Mouse (Mus musculus) kidney, postnatal 0 days (tissue): ENCODE measurements around the gene Tgfbr3. TPM values are rescaled to one million over a fixed set of nuclear protein-coding genes. Genes with fewer than 3 reads are reported as not detected.

Experiments used
- ATAC-seq: fragments of 200-750 bp; cut with Nextera tagmentation; replicated peaks from 2 replicates; pipeline ENCODE4 v1.8.0; 2017; ENCODE audit warnings: low read depth, moderate number of reproducible peaks, moderate TSS enrichment, moderate library complexity; ENCODE audit not compliant: low FRiP score
- DNase-seq: peaks from one replicate; pipeline ENCODE4 v3.0.0-alpha.2; 2016; ENCODE audit warnings: low spot score
- H3K27ac ChIP-seq: fragments of 300-500 bp; sonication (generic); 2 replicates; pipeline ENCODE4 v1.5.1; 2014; ENCODE audit warnings: mild to moderate bottlenecking
- H3K27me3 ChIP-seq: fragments of 300-500 bp; sonication (generic); 2 replicates; pipeline ENCODE4 v1.6.1; 2014; ENCODE audit warnings: low read length, mixed read lengths; ENCODE audit not compliant: insufficient read depth
- H3K36me3 ChIP-seq: fragments of 300-500 bp; sonication (generic); 2 replicates; pipeline ENCODE4 v1.6.1; 2014; ENCODE audit warnings: low read length, mixed read lengths; ENCODE audit not compliant: insufficient read depth
- H3K4me1 ChIP-seq: fragments of 300-500 bp; sonication (generic); replicated peaks from 2 replicates; pipeline ENCODE4 v1.6.1; 2014; ENCODE audit warnings: antibody characterized with exemption, low read length, mixed read lengths; ENCODE audit not compliant: insufficient read depth
- H3K4me2 ChIP-seq: fragments of 300-500 bp; sonication (generic); 2 replicates; pipeline ENCODE4 v1.6.1; 2014; ENCODE audit warnings: mild to moderate bottlenecking, low read length, moderate library complexity, mixed read lengths
- H3K4me3 ChIP-seq: fragments of 300-500 bp; sonication (generic); replicated peaks from 2 replicates; pipeline ENCODE4 v1.5.1; 2014; ENCODE audit warnings: low read depth, low read length
- H3K9ac ChIP-seq: fragments of 300-500 bp; sonication (generic); 2 replicates; pipeline ENCODE4 v1.6.1; 2014; ENCODE audit warnings: low read depth, low read length
- H3K9me3 ChIP-seq: fragments of 300-500 bp; sonication (generic); replicated peaks from 2 replicates; pipeline ENCODE4 v1.6.1; 2016; ENCODE audit warnings: low read length, inconsistent platforms, mixed read lengths
- CTCF ChIP-seq: IDR thresholded peaks from 2 replicates; pipeline ENCODE4 v1.5.1; 2016; ENCODE audit warnings: antibody characterized with exemption, low read depth, mild to moderate bottlenecking, moderate library complexity
- WGBS: fragments of 180-500 bp; shearing (Covaris S2); extraction: QIAGEN DNeasy Blood & Tissue Kit; methylation state at CpG from one replicate; pipeline ENCODE4 v1.1.7; 2014; 5-methylcytosine and 5-hydroxymethylcytosine counted together
- polyA plus RNA-seq: library from polyadenylated mRNA; unstranded; fragments of >200 nt; fragmentation: Nextera tagmentation; extraction: Ambion mirVana; gene quantifications from 2 replicates; pipeline ENCODE4 v1.2.1, GENCODE M21; 2015

Tgfbr3 gene
- polyA plus RNA-seq, 1 experiment from 2014 or later: 10.8 TPM

- Histone ChIP-seq H3K4me3 (no peak overlapping the region), H3K9ac (no peak overlapping the region), H3K27ac (no peak overlapping the region), H3K27me3 (no peaks in the 10 kb centered on the region), H3K36me3 (no peaks in the 10 kb centered on the region), H3K4me1 (no peaks in the 10 kb centered on the region), H3K4me2 (no peak overlapping the region), H3K9me3 (no peaks in the 10 kb centered on the region)
- TF ChIP-seq CTCF: no peak
- ATAC-seq (no peak), DNase-seq (no peak)
- WGBS: 73% methylated on average over 9 of the region's 9 CpGs
These were observed 6.7 kb downstream of the Tgfbr3 start for GRCm38 (mm10) chr5:107282561-107283307.

GRCm38 (mm10) chr5:107279263-107279662 lies 10.2 kb downstream of the Tgfbr3 start:
- 51% methylated on average over 4 of the region's 4 CpGs for WGBS
- Histone ChIP-seq H3K9ac (no peak overlapping the region), H3K27me3 (no peaks in the 10 kb centered on the region), H3K4me1 (no peaks in the 10 kb centered on the region), H3K9me3 (no peaks in the 10 kb centered on the region), H3K4me2 (no peak overlapping the region), H3K27ac (no peak overlapping the region), H3K36me3 (no peaks in the 10 kb centered on the region), H3K4me3 (no peak overlapping the region)
- TF ChIP-seq CTCF: no peak
- DNase-seq (no peak), ATAC-seq (no peak)

GRCm38 (mm10) chr5:107276186-107276585 lies 13.2 kb downstream of the Tgfbr3 start:
- DNase-seq (no peak), ATAC-seq (no peak)

GRCm38 (mm10) chr5:107272252-107273028 lies 17.0 kb downstream of the Tgfbr3 start:
- peak; percentile 79 for DNase-seq
- Histone ChIP-seq H3K4me3 (no peak overlapping the region), H3K9ac (no peak overlapping the region), H3K36me3 (no peaks in the 10 kb centered on the region), H3K4me2 (no peak overlapping the region), H3K4me1 (peaks cover 27% of the 10 kb centered on the region), H3K27me3 (no peaks in the 10 kb centered on the region), H3K9me3 (no peaks in the 10 kb centered on the region), H3K27ac (peak overlapping the region; percentile 36; the same call in 1 of the 2 replicates)
- TF ChIP-seq CTCF: no peak
- 40% methylated on average over 11 of the region's 11 CpGs for WGBS
- peak; percentile 62; the same call in 1 of the 2 replicates for ATAC-seq

More at GRCm38 (mm10) chr5:107276186-107276585, 13.2 kb downstream of the Tgfbr3 start:
- no peak for TF ChIP-seq CTCF
- H3K27me3 ChIP-seq: no peaks in the 10 kb centered on the region
- no peaks in the 10 kb centered on the region for H3K36me3 ChIP-seq
- peaks cover 14% of the 10 kb centered on the region for H3K4me1 ChIP-seq
- no peak overlapping the region for H3K4me2 ChIP-seq
- WGBS: 42% methylated on average over 3 of the region's 3 CpGs
- no peak overlapping the region for H3K9ac ChIP-seq
- H3K9me3 ChIP-seq: no peaks in the 10 kb centered on the region
- H3K4me3 ChIP-seq: no peak overlapping the region
- no peak overlapping the region for H3K27ac ChIP-seq

GRCm38 (mm10) chr5:107269006-107269328 lies 20.5 kb downstream of the Tgfbr3 start:
- peak; percentile 79 for ATAC-seq
- peaks cover 27% of the 10 kb centered on the region for H3K4me1 ChIP-seq
- no peak overlapping the region for H3K9ac ChIP-seq
- no peaks in the 10 kb centered on the region for H3K9me3 ChIP-seq
- no peak for TF ChIP-seq CTCF
- DNase-seq: peak; percentile 94
- no peaks in the 10 kb centered on the region for H3K27me3 ChIP-seq
- no peaks in the 10 kb centered on the region for H3K36me3 ChIP-seq
- H3K4me2 ChIP-seq: peak overlapping the region; percentile 39
- no peak overlapping the region for H3K4me3 ChIP-seq
- H3K27ac ChIP-seq: peak overlapping the region; percentile 90
- 10% methylated on average over 6 of the region's 6 CpGs for WGBS

- H3K9ac ChIP-seq: no peak overlapping the region
- no peak overlapping the region for H3K4me3 ChIP-seq
- no peaks in the 10 kb centered on the region for H3K36me3 ChIP-seq
- H3K4me2 ChIP-seq: peak overlapping the region; percentile 39
- no peaks in the 10 kb centered on the region for H3K9me3 ChIP-seq
- DNase-seq (peak; percentile 27), ATAC-seq (no peak)
- H3K27me3 ChIP-seq: no peaks in the 10 kb centered on the region
- TF ChIP-seq CTCF: no peak
- 42% methylated on average over 16 of the region's 16 CpGs for WGBS
- peaks cover 27% of the 10 kb centered on the region for H3K4me1 ChIP-seq
- peak overlapping the region; percentile 90 for H3K27ac ChIP-seq
These were observed 21.1 kb downstream of the Tgfbr3 start for GRCm38 (mm10) chr5:107268121-107269005.
